Mouse (Mus musculus) kidney, postnatal 36 days (tissue): ENCODE data around the gene Vinac1.
A peak's percentile ranks its signal among the peaks of the same experiment; 100 is the strongest.

Experiments used
- DNase-seq, 2 experiments: peaks; one replicate each; pipeline ENCODE4 v3.0.0; 2021 to 2022; ENCODE audit warnings: mixed read lengths in 2 of 2

Vinac1 gene

GRCm38 (mm10) chr2:129038937-129039631, 8.9 kb downstream of the Vinac1 start:
- DNase-seq: peak in 1 of 2 experiments; percentile 26

- DNase-seq: peak in 1 of 2 experiments; percentile 6
These were observed 9.5 kb downstream of the Vinac1 start for GRCm38 (mm10) chr2:129038426-129038936.

DNA sequence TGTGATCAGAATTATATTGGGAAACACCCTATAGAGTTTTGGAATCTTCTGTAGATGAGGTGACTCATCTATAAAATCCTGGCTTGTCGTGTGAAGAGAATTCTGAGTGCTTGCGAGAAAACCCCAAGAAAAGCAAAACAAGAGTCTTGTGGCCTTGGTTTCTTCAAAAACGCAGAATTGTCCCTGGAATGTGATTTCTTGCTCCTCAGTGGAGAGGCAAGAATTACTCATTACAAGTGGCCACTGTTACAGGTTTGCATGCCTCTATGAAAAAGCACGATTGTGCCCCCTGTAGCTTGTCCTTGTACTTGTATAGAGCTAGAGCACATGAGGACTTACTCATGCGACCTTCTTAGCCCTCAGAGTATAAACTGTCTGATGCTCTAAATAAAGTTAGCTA, 12.6 kb downstream of the Vinac1 start:
- DNase-seq: no peak

DNA sequence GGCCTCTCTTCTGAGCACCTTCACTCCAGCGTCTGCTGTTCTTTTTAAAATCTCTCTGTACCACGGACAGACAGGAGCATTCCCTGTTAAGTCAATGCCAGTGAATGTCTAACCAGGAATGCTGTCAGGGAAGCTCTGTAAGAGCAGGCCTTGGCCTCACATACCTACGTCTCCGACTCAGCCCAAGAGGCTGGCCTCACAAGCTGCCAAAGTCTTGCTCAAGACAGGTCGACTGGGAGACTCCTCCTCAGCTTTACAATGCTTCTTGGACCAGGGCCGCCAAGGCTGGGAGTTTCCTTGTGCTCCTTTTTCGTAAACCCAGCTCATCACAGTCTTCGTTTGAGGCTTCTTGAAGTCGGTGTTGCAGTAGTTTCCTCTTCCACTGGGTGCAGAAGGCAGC, 23.2 kb downstream of the Vinac1 start:
- DNase-seq: no peak

DNA sequence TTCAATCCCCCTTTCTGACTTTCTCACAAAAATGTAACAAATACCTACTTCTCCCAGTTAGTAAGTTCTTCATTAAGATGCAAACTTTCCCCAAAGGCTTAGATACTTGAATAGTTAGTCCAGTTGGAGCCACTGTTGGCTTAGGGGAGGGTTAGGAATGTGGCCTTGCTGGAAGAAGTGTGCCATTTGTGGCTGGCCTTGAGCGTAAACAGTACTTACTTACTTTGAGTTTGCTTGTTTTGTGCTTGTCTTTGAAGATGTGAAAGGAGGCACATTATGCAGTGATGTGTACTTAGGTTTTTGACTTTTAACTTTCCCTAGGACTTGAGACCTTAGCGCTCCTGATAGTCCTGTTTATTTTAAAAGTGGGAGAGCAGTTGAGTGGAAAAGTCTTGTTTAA, 27.9 kb downstream of the Vinac1 start:
- no peak for DNase-seq

DNA sequence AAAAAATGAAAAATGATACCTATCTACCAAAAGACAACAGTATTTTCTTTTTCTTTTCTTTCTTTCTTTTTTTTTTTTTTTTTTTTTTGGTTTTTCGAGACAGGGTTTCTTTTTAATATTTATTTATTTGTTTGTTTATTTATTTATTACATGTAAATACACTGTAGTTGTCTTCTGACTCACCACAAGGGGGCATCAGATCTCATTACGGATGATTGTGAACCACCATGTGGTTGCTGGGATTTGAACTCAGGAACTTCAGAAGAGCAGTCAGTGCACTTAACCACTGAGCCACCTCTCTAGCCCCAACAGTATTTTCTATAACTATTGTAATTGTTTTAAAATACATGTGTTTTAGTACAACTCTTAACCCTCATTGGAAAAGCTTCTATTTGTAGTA, 39.1 kb downstream of the Vinac1 start:
- peak; percentile 1 to 15 for DNase-seq

- DNase-seq: no peak
These were observed 41.7 kb downstream of the Vinac1 start for GRCm38 (mm10) chr2:129006194-129006749.

DNA sequence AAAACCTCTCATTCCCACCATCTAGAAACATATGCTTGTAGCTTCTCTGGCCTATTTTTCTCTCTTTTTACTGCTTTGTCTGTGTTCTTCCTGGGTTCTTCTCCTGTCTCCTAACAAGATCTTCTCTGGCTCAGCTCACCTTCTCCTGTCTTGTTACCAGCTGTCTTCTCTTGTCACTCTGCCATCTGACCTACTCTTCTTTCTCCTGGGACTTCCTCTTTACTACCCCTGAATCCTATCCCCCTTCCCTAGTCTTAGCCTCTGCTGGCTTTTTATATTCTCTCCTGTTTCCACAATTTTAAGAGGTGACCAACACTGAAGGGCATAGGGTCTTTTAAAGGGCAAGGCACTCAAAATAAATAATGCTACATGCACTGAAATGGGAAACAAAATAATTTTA, 43.1 kb downstream of the Vinac1 start:
- DNase-seq: no peak

DNA sequence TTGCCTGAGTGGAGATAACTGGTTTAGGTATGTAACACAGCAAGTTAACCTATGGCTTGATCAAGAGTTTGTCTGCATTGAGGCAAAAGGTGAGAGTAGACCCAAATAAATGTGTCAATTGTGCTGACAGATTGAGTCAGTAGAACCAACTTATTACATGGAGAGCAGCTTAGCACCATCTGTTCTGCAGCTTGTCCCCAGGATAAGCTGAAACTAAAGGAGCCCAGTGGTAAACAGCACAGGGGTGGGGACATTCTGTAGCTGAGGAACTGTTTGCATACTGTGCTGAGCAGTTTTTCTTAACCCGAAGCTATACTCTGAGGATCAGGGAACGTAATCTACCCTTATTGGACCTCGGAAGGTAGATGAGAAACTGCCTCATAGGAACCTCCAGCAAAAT, 63.2 kb downstream of the Vinac1 start:
- no peak for DNase-seq

DNA sequence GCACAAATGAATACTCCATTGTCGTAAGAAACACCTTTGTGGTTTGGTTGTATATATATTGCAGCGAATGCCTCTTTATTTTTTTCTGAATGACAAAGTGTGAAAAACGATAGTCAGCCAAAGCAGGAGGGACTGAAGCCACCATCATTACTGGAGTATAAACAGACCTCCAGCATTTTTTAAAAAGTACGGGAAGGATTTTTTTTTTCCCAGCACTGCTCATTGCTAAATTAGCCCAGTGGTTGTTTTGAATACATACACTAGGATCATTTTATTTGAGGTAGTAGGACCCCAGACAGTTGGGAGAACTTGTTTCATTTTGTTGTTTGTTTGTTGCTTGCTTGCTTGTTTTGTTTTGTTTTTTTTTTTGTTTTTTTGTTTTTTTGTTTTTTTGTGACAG, 72.4 kb downstream of the Vinac1 start:
- no peak for DNase-seq
